Mouse (Mus musculus) limb, embryonic 11.5 days (tissue): ENCODE measurements around the gene AI854703. TPM values are rescaled to one million over a fixed set of nuclear protein-coding genes. Genes with fewer than 3 reads are reported as not detected.
A peak's percentile ranks its signal among the peaks of the same experiment; 100 is the strongest.

Source experiments
- ATAC-seq: fragments of 200-750 bp; cut with Nextera tagmentation; 2 replicates; pipeline ENCODE4 v1.8.0; 2017; ENCODE audit warnings: low read depth; ENCODE audit not compliant: insufficient number of reproducible peaks, low FRiP score, low TSS enrichment
- DNase-seq: peaks from one replicate; pipeline ENCODE4 v3.0.0-alpha.2; 2015; ENCODE audit warnings: low spot score
- H3K27ac ChIP-seq: fragments of 300-500 bp; sonication (generic); replicated peaks from 2 replicates; pipeline ENCODE4 v1.5.1; 2014; ENCODE audit warnings: low read depth, mild to moderate bottlenecking, low read length
- H3K27me3 ChIP-seq: fragments of 300-500 bp; sonication (generic); 2 replicates; pipeline ENCODE4 v1.6.1; 2014; ENCODE audit warnings: mild to moderate bottlenecking, low read length, mixed read lengths; ENCODE audit not compliant: control insufficient read depth, insufficient read depth
- H3K36me3 ChIP-seq: fragments of 300-500 bp; sonication (generic); 2 replicates; pipeline ENCODE4 v1.6.1; 2014; ENCODE audit warnings: mild to moderate bottlenecking, low read length, moderate library complexity, mixed read lengths; ENCODE audit not compliant: control insufficient read depth, insufficient read depth
- H3K4me1 ChIP-seq: fragments of 300-500 bp; sonication (generic); 2 replicates; pipeline ENCODE4 v1.6.1; 2014; ENCODE audit warnings: low read length, mixed read lengths; ENCODE audit not compliant: control insufficient read depth, insufficient read depth
- H3K4me2 ChIP-seq: fragments of 300-500 bp; sonication (generic); 2 replicates; pipeline ENCODE4 v1.6.1; 2014; ENCODE audit warnings: low read depth, mild to moderate bottlenecking, moderate library complexity; ENCODE audit not compliant: severe bottlenecking
- H3K4me3 ChIP-seq: fragments of 300-500 bp; sonication (generic); 2 replicates; pipeline ENCODE4 v1.5.1; 2014; ENCODE audit warnings: low read depth, low read length
- H3K9ac ChIP-seq: fragments of 300-500 bp; sonication (generic); 2 replicates; pipeline ENCODE4 v1.6.1; 2014; ENCODE audit warnings: mild to moderate bottlenecking, low read length
- H3K9me3 ChIP-seq: fragments of 300-500 bp; sonication (generic); 2 replicates; pipeline ENCODE4 v1.6.1; 2016; ENCODE audit warnings: low read length; ENCODE audit not compliant: control insufficient read depth
- WGBS: fragments of 180-500 bp; shearing (Covaris S2); extraction: QIAGEN DNeasy Blood & Tissue Kit; methylation state at CpG from one replicate; pipeline ENCODE4 v1.1.7; 2014; 5-methylcytosine and 5-hydroxymethylcytosine counted together
- polyA plus RNA-seq: library from polyadenylated mRNA; unstranded; fragments of >200 nt; fragmentation: Nextera tagmentation; extraction: Ambion mirVana; gene quantifications from 2 replicates; pipeline ENCODE4 v1.2.1, GENCODE M21; 2014

Gene AI854703
- polyA plus RNA-seq, 1 experiment from 2014 or later, result 0.83 TPM

DNA sequence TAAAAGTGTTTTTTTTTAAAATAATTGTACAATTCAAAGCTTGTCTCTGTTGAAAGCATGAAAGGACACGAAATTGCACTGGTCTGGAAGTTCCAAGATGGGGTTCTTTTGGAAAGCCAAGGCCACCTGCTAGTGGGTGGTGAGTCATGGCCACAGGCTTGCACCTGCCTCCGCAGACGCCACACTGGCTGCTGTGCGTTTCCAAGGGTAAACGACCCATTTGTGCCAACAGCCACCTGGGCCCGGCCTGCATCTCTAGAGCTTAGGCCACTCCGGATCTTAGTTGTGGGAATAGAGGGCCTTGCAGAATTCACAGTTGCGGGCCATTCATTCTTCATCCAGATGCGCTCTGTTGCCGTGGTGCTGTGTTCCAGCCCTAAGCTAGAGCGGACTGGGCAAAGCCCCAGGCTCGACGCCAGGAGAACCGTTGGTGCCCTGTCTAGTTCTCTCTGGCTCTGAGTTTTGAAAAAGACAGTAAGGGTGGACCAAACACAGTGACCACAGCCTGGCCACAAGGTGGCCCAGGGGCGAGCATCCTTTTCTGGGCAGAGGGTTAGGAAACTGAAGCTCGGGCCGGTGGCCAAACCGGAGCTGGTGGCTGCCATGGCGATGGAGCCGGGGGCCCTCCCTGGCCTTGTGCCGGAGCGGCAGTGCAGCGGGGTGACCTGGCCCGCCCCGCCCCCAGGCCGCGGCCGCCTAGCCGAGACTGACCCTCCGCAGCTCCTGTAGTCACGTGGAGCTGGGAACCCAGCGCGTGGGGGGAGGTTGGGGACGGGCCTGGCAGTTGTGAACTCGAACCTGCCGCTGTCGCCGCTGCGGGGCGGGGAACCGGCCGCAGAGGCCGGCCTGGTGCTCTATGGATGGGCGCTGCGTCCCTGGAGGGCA lies 33.2 kb upstream of the AI854703 start, which contains the start of the genes Repin1 and Gm44965:
Gene Repin1 (plus strand): TSS at position 726 of the 885 bp plus-strand sequence.
Gene Gm44965 (plus strand): TSS at position 784 of the 885 bp plus-strand sequence.
- ATAC-seq (peak; percentile 91), DNase-seq (peak; percentile 94)
- H3K4me2 ChIP-seq, result peak within 1 kb of the TSS; percentile 76
- WGBS, result 6% methylated on average over 42 of the region's 45 CpGs
- H3K36me3 ChIP-seq, result peaks cover 25% of the 10 kb centered on the region
- peak within 1 kb of the TSS; percentile 82 for H3K27ac ChIP-seq
- H3K9ac ChIP-seq, result peak within 1 kb of the TSS; percentile 91
- peaks cover 20% of the 10 kb centered on the region for H3K9me3 ChIP-seq
- H3K27me3 ChIP-seq, result no peaks in the 10 kb centered on the region
- peak within 1 kb of the TSS; percentile 86 for H3K4me3 ChIP-seq
- peaks cover 12% of the 10 kb centered on the region for H3K4me1 ChIP-seq

DNA sequence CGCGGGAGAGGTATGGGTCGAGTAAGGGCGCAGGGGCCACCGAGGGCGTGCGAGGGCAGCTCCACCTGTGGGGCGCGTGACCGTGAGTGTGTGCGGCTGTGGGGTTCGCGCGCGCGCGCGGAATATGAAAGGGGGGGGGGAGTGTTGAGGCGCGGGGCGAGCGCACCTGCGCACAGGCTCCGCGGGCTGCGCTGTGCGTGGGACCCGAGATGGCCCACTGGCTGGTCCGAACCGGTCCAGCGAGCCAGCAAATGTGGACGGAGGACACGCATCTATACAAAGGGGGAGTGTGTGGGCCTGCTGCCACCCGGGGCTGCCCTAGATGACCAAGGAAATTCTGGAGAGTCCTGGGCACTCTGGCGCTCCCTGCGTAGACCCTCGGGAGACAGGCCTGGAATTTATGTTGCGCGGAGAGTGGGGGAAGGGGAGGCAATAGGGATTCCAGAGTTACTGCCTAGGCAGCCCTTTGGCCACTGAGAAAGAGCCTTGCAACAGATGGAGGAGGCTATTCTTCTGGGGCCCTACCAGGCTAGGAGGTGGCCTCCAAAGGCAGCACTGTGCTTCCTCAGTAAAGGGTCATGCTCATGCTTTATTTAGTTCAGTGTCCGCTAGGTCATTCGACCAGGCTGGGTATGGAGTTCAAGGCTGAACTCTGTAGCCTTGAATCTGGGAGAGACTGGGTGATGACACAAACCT lies 32.4 kb upstream of the AI854703 start:
- ATAC-seq (peak; percentile 69), DNase-seq (peak; percentile 75)
- Histone ChIP-seq H3K27ac (peak overlapping the region; percentile 82), H3K4me2 (peak overlapping the region; percentile 76), H3K4me1 (peaks cover 12% of the 10 kb centered on the region), H3K36me3 (peaks cover 27% of the 10 kb centered on the region), H3K9me3 (peaks cover 20% of the 10 kb centered on the region), H3K4me3 (peak overlapping the region; percentile 86), H3K9ac (peak overlapping the region; percentile 91), H3K27me3 (no peaks in the 10 kb centered on the region)
- WGBS, result under 1% methylated on average over 32 of the region's 41 CpGs

DNA sequence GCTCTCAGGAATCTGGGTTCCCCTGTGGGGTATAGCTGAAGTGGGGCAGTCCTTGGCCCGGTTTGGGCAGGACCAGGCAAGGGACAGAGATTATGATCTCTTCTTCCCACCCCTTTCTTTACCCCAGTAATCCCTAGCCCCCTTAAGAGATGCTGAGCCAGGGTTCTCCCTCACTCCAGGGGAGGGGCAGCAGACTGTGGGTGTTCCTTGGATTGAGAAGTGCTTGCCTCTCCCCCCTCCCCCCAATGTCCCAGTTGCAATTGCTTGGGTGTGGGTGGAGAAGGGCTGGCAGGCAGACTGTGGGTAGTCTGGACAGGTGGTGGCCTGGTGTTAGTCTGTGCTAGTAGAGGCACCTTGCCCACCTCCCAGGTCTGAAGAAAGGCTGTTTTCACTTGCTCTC lies 31.3 kb upstream of the AI854703 start:
- peak overlapping the region; percentile 76 for H3K4me2 ChIP-seq
- H3K27ac ChIP-seq, result no peak overlapping the region
- H3K9me3 ChIP-seq, result peaks cover 20% of the 10 kb centered on the region
- 61% methylated on average over 1 of the region's 1 CpGs for WGBS
- H3K9ac ChIP-seq, result no peak overlapping the region; the same call in 1 of the 2 replicates
- DNase-seq (no peak), ATAC-seq (no peak)
- peak overlapping the region; percentile 86; the same call in 1 of the 2 replicates for H3K4me3 ChIP-seq
- peaks cover 32% of the 10 kb centered on the region for H3K36me3 ChIP-seq
- peaks cover 10% of the 10 kb centered on the region for H3K4me1 ChIP-seq
- H3K27me3 ChIP-seq, result no peaks in the 10 kb centered on the region

DNA sequence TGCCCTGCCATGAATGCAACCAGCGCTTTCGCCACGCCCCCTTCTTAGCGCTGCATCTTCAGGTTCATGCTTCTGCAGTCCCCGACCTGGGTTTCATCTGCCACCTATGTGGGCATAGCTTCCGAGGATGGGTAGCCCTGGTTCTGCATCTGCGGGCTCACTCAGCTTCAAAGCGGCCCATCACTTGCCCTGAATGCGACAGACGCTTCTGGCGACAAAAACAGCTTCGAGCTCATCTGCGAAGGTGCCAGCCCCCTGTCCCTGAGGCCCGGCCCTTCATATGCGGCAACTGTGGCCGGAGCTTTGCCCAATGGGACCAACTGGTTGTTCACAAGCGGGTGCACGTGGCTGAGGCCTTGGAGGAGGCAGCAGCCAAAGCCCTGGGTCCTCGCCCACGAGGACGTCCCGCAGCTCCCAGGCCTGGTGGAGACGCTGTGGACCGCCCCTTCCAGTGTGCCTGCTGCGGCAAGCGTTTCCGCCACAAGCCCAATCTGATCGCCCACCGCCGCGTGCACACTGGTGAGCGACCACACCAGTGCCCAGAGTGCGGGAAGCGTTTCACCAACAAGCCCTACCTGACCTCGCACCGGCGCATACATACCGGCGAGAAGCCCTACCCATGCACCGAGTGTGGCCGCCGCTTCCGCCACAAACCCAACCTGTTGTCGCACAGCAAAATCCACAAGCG lies 29.9 kb upstream of the AI854703 start:
- Histone ChIP-seq H3K27me3 (no peaks in the 10 kb centered on the region), H3K9ac (no peak overlapping the region), H3K4me2 (no peak overlapping the region), H3K36me3 (peaks cover 32% of the 10 kb centered on the region), H3K4me3 (no peak overlapping the region), H3K9me3 (peaks cover 20% of the 10 kb centered on the region), H3K4me1 (peaks cover 13% of the 10 kb centered on the region), H3K27ac (no peak overlapping the region)
- ATAC-seq (no peak), DNase-seq (no peak)
- 95% methylated on average over 45 of the region's 45 CpGs for WGBS

DNA sequence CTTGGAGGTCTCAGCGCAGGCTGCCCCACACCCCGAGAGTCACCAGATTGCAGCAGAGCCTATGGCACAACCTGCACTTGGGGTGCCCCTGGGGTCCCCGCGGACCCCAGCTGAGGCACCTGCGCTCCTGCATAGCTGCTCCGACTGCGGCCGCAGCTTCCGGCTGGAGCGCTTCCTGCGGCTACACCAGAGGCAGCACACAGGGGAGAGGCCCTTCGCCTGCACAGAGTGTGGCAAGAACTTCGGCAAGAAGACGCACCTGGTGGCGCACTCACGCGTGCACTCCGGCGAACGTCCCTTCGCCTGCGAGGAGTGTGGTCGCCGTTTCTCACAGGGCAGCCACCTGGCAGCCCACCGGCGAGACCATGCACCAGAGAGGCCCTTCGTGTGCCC lies 29.3 kb upstream of the AI854703 start:
- Histone ChIP-seq H3K4me1 (peaks cover 13% of the 10 kb centered on the region), H3K9ac (no peak overlapping the region), H3K27ac (no peak overlapping the region), H3K4me3 (no peak overlapping the region), H3K4me2 (no peak overlapping the region), H3K9me3 (peaks cover 20% of the 10 kb centered on the region), H3K36me3 (peaks cover 32% of the 10 kb centered on the region), H3K27me3 (no peaks in the 10 kb centered on the region)
- ATAC-seq (no peak), DNase-seq (no peak)
- WGBS, result 97% methylated on average over 27 of the region's 27 CpGs

DNA sequence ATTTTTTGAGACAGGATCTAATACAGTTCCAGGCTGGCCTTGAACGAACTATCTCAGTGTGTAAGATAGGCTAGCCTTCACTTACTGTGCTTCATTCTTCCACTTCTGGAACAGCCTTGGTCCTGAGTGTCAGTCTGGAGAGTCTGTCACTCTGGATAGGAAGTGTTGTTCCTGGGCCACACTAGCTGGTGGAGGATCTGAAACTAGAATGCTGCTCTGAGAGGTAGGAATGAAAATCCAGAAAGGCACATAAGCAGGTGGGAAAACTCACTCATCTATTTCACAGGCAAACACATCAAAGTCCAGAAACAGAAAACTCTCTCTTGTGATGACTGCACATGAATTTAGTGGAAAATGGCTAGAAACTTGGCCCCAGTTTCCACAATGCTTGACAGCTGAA lies 26.0 kb upstream of the AI854703 start:
- Histone ChIP-seq H3K27ac (no peak overlapping the region), H3K9ac (no peak overlapping the region), H3K27me3 (no peaks in the 10 kb centered on the region), H3K36me3 (peaks cover 30% of the 10 kb centered on the region), H3K4me2 (no peak overlapping the region), H3K9me3 (peaks cover 20% of the 10 kb centered on the region), H3K4me1 (peaks cover 7% of the 10 kb centered on the region; the same call in 1 of the 2 replicates), H3K4me3 (no peak overlapping the region)
- DNase-seq (no peak), ATAC-seq (no peak)
- 88% methylated on average over 1 of the region's 1 CpGs for WGBS

DNA sequence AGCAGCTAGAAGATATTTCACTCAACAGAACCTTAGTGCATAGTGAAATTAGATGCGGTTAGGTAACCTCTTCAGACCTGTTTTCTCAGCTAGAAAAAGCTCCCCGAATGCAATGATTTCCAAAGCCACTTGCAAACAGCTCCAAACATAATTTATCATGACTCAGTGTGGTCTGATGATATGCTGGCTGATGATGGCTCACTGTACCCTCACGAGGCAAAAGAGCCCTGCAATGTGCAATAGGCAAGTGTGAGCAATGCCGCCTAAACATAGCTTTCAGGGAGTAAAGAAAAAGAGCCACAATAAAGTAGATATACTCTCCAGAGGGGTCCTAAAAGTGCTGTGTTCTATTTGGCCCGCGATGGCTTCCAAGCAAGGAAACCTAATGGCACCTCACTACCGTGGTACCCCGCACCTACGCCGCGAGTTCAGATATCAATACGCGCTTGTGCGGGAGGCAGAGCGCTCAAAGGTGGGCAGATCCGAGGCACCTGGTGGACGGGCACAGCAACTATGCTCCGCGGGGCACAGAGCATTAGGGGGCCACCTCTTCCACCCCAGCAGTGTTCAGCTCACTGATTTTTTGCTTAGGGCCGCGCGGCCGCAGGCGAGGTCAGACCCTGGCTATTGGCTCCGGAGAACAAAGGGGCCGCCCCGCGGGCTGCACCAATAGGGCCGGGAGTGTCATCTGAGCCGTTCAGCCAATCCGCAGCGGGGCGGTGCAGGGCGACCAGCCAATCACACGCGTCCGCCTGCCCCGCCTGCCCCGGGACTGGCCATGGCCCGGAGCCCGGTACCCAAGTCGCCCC lies 25.1 kb upstream of the AI854703 start, which contains the start of gene Zfp775:
Gene Zfp775 (plus strand): TSS at position 793 of the 809 bp plus-strand sequence.
- Histone ChIP-seq H3K4me3 (peak within 1 kb of the TSS; percentile 72), H3K4me2 (peak within 1 kb of the TSS; percentile 82), H3K9me3 (peaks cover 15% of the 10 kb centered on the region), H3K27me3 (no peaks in the 10 kb centered on the region), H3K9ac (peak within 1 kb of the TSS; percentile 84), H3K27ac (peak within 1 kb of the TSS; percentile 83), H3K4me1 (peaks cover 7% of the 10 kb centered on the region; the same call in 1 of the 2 replicates), H3K36me3 (peaks cover 24% of the 10 kb centered on the region)
- 5% methylated on average over 42 of the region's 42 CpGs for WGBS
- DNase-seq (peak; percentile 96), ATAC-seq (peak; percentile 99)
